Comparison of ENCODE assay signal across 7 mouse cellular contexts in genomic region chr8:109868003-109868679, GRCm38 (mm10). TPM values are rescaled to one million over a fixed set of nuclear protein-coding genes. Genes with fewer than 3 reads are reported as not detected.
DNase-seq lines count a peak whose midpoint lies in the region; ATAC-seq lines count a peak whose summit lies in the region.

Gene Phlpp2, plus strand, starts transcription at chr8:109868542.

- H3K4me1 ChIP-seq in intestine, embryonic 15.5 days (replicated peaks) = 0 out of 2 replicates have a peak, but pooled peaks cover 2% of the 10 kb centered on the region
- peaks cover 26% of the 10 kb centered on the region for H3K4me1 ChIP-seq in midbrain, embryonic 10.5 days

- no peaks in the 10 kb centered on the region for H3K9me3 ChIP-seq in intestine, embryonic 15.5 days
- H3K9me3 ChIP-seq in midbrain, embryonic 10.5 days (replicated peaks) = no peaks in the 10 kb centered on the region

- H3K9ac ChIP-seq in intestine, embryonic 15.5 days = peak within 1 kb of the TSS; percentile 94

- intact Hi-C loops in gastrocnemius, postnatal 36 days (cut with DNase I) = no loop called here
- intact Hi-C loops in left cerebral cortex, postnatal 25 days (cut with DNase I) = loop anchor here (5.0 to 10.0 kb wide), 2 partner anchors 79 to 207 kb away; partner anchors contain the start of gene Zfp612

- peak within 1 kb of the TSS; percentile 91 for H3K4me2 ChIP-seq in intestine, embryonic 15.5 days (replicated peaks)

- no peaks in the 10 kb centered on the region for H3K36me3 ChIP-seq in intestine, embryonic 15.5 days
- H3K36me3 ChIP-seq in midbrain, embryonic 10.5 days = peaks cover 38% of the 10 kb centered on the region

- peak; percentile 98 for DNase-seq in adrenal gland, adult 18-20 months (ENCODE audit: low spot score in 2 of 2)
- DNase-seq in embryo, embryonic 11 days = peak; percentile 97
- peak; percentile 95 to 97 for DNase-seq in gastrocnemius, postnatal 36 days
- DNase-seq in left cerebral cortex, postnatal 25 days (ENCODE audit: low spot score in 2 of 2) = peak; percentile 91 to 95
- peak; percentile 96 for DNase-seq in midbrain, embryonic 10.5 days (ENCODE audit: low spot score)
- DNase-seq in right cerebral cortex, postnatal 4 days = peak; percentile 94

- WGBS in intestine, embryonic 15.5 days = 1% methylated on average over 42 of the region's 42 CpGs
- 1% methylated on average over 42 of the region's 42 CpGs for WGBS in midbrain, embryonic 10.5 days

- peak within 1 kb of the TSS; percentile 89 for H3K27ac ChIP-seq in intestine, embryonic 15.5 days
- H3K27ac ChIP-seq in midbrain, embryonic 10.5 days (replicated peaks) = peak within 1 kb of the TSS; percentile 97

- ATAC-seq in intestine, embryonic 15.5 days = peak; percentile 98

- peak within 1 kb of the TSS; percentile 84 for H3K4me3 ChIP-seq in intestine, embryonic 15.5 days (replicated peaks)
- peak within 1 kb of the TSS; percentile 97 for H3K4me3 ChIP-seq in midbrain, embryonic 10.5 days

- no peaks in the 10 kb centered on the region for H3K27me3 ChIP-seq in intestine, embryonic 15.5 days (replicated peaks)
- H3K27me3 ChIP-seq in midbrain, embryonic 10.5 days (ENCODE audit: low read depth, poor library complexity, severe bottlenecking) = no peaks in the 10 kb centered on the region

RNA-seq across cellular contexts. Expression of gene Phlpp2, which starts in this region (rescaled TPM):
- total RNA-seq in adrenal gland, adult 18-20 months (2021) = 1 to 10 TPM; 7.1 to 8.0 TPM
- 1 to 10 TPM; 1.9 to 2.2 TPM for total RNA-seq in gastrocnemius, postnatal 36 days (2021)
- polyA plus RNA-seq in intestine, embryonic 15.5 days (2015; fragmentation: Nextera tagmentation; extraction: Ambion mirVana) = 2.1 and 2.4 TPM in 2 replicates
- 10 to 100 TPM; 33.7 to 35.1 TPM for total RNA-seq in left cerebral cortex, postnatal 25 days (2021)
- 2.4 and 2.9 TPM in 2 replicates for polyA plus RNA-seq in midbrain, embryonic 10.5 days (2016; fragmentation: Nextera tagmentation; extraction: Ambion mirVana)

Comparison
In these comparisons a context has a peak if more than half of its experiments do, and no peak if none do; other contexts are left out.
1. Peak in every context shown above with its lines: DNase-seq, ATAC-seq, H3K4me3 ChIP-seq and H3K27ac ChIP-seq.